Mouse (Mus musculus) midbrain, embryonic 14.5 days (tissue): ENCODE data around the gene Golph3. TPM values are rescaled to one million over a fixed set of nuclear protein-coding genes. Genes with fewer than 3 reads are reported as not detected.
"Not testable (repeated sequence)": the region's sequence is repeated elsewhere in the genome, so short reads cannot be mapped to it uniquely, and the experiment has no call there.

Experiments used
- ATAC-seq: fragments of 200-750 bp; cut with Nextera tagmentation; 2 replicates; pipeline ENCODE4 v1.8.0; 2017; ENCODE audit warnings: moderate number of reproducible peaks, moderate library complexity; ENCODE audit not compliant: low FRiP score, low TSS enrichment
- DNase-seq: peaks from one replicate; pipeline ENCODE4 v3.0.0-alpha.2; 2015
- H3K27ac ChIP-seq: fragments of 300-500 bp; sonication (generic); replicated peaks from 2 replicates; pipeline ENCODE4 v1.5.1; 2014; ENCODE audit warnings: mild to moderate bottlenecking, low read depth, low read length, moderate library complexity
- H3K27me3 ChIP-seq: fragments of 300-500 bp; sonication (generic); 2 replicates; pipeline ENCODE4 v1.6.1; 2014; ENCODE audit warnings: low read length, control low read depth, mixed read lengths; ENCODE audit not compliant: control insufficient read depth, insufficient read depth
- H3K36me3 ChIP-seq: fragments of 300-500 bp; sonication (generic); 2 replicates; pipeline ENCODE4 v1.6.1; 2014; ENCODE audit warnings: low read length, control low read depth; ENCODE audit not compliant: control insufficient read depth, insufficient read depth
- H3K4me1 ChIP-seq: fragments of 300-500 bp; sonication (generic); 2 replicates; pipeline ENCODE4 v1.6.1; 2014; ENCODE audit warnings: mild to moderate bottlenecking, antibody characterized with exemption, low read length, control low read depth; ENCODE audit not compliant: control insufficient read depth, insufficient read depth
- H3K4me2 ChIP-seq: fragments of 300-500 bp; sonication (generic); 2 replicates; pipeline ENCODE4 v1.6.1; 2014; ENCODE audit warnings: mild to moderate bottlenecking, low read length, moderate library complexity
- H3K4me3 ChIP-seq: fragments of 300-500 bp; sonication (generic); replicated peaks from 2 replicates; pipeline ENCODE4 v1.5.1; 2014; ENCODE audit warnings: low read depth, low read length
- H3K9ac ChIP-seq: fragments of 300-500 bp; sonication (generic); replicated peaks from 2 replicates; pipeline ENCODE4 v1.6.1; 2014; ENCODE audit warnings: mild to moderate bottlenecking, low read length, moderate library complexity
- H3K9me3 ChIP-seq: fragments of 300-500 bp; sonication (generic); 2 replicates; pipeline ENCODE4 v1.6.1; 2016; ENCODE audit warnings: low read length, control low read depth, mixed read lengths; ENCODE audit not compliant: control insufficient read depth
- WGBS: fragments of 180-500 bp; shearing (Covaris S2); extraction: QIAGEN DNeasy Blood & Tissue Kit; methylation state at CpG from one replicate; pipeline ENCODE4 v1.1.7; 2014; 5-methylcytosine and 5-hydroxymethylcytosine counted together
- polyA plus RNA-seq: library from polyadenylated mRNA; unstranded; fragments of >200 nt; fragmentation: Nextera tagmentation; extraction: Ambion mirVana; gene quantifications from 2 replicates; pipeline ENCODE4 v1.2.1, GENCODE M21; 2014

Golph3 gene
- polyA plus RNA-seq, 1 experiment from 2014 or later = 88.2 TPM

GRCm38 (mm10) chr15:12366580-12367305, 45.5 kb downstream of the Golph3 start:
- peaks cover 20% of the 10 kb centered on the region for H3K4me1 ChIP-seq
- H3K9ac ChIP-seq, ATAC-seq, H3K4me2 ChIP-seq, H3K9me3 ChIP-seq, H3K27me3 ChIP-seq, H3K4me3 ChIP-seq, H3K36me3 ChIP-seq, DNase-seq: not testable (repeated sequence)
- 87% methylated on average over 11 of the region's 11 CpGs for WGBS
- H3K27ac ChIP-seq = peak overlapping the region; percentile 83

DNA sequence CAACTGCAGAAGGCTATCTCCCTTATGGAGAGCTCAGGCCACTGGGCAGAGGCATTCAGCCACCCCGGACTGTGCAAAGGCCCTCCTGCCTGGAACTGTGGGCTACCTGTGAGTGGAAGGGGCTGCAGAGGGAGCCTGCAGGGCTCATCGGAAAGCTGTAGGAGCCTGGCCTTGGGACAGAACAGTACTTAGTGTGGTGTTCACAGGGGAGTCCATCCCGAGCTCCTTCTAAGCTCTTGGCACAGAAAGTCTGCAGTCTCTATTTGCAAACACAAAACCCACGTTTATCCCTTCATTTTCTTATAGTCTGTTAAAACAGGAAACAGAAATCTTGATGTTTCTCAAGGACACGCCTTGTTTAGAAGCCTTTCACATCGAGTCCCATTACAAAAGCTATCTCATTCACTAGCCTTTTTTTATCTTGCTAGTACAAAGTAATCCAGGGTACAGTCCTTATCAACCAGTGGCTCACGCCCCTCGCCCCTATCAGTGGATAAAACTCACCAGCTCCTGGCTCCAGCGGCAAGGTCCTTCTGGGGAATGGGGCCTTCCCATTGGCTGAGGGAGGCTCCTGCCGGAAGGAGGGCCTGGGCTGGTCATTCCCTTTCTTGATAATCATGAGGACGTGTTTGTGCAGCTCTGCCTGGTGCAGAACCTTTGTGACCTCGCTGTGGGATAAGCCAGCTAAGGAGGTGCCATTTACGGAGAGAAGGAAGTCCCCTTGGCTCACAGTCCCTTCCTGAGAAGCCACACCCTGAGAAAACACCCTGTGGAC, 46.2 kb downstream of the Golph3 start:
- 60% methylated on average over 13 of the region's 13 CpGs for WGBS
- Histone ChIP-seq H3K27ac (no peak overlapping the region), H3K27me3 (no peaks in the 10 kb centered on the region), H3K4me2 (no peak overlapping the region), H3K4me1 (peaks cover 20% of the 10 kb centered on the region), H3K9me3 (no peaks in the 10 kb centered on the region), H3K4me3 (no peak overlapping the region), H3K36me3 (no peaks in the 10 kb centered on the region), H3K9ac (no peak overlapping the region)
- ATAC-seq (no peak), DNase-seq (no peak)

DNA sequence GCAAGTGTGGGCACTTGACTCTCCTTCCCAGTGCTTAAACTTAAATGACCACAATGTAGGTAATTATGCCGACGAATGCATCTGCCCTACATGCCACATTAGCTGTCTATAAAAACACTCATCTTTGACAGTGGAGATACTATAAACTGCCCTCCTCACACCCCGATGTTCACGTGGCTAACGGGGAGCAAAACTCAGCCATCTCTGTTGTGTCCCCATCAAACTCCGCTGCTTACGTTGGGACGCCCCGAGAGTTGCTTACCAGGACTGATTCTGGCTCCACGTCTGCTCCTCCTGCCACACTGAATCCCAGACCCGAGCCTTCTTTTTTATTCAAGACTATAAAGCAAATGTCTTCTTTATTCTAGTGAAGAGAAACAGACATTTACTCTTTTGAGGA, 47.1 kb downstream of the Golph3 start:
- Histone ChIP-seq H3K27me3 (no peaks in the 10 kb centered on the region), H3K4me3 (no peak overlapping the region), H3K9me3 (no peaks in the 10 kb centered on the region), H3K4me2 (no peak overlapping the region), H3K36me3 (no peaks in the 10 kb centered on the region), H3K9ac (no peak overlapping the region), H3K4me1 (peaks cover 20% of the 10 kb centered on the region), H3K27ac (no peak overlapping the region)
- 78% methylated on average over 11 of the region's 11 CpGs for WGBS
- DNase-seq = no peak
- ATAC-seq = no peak

DNA sequence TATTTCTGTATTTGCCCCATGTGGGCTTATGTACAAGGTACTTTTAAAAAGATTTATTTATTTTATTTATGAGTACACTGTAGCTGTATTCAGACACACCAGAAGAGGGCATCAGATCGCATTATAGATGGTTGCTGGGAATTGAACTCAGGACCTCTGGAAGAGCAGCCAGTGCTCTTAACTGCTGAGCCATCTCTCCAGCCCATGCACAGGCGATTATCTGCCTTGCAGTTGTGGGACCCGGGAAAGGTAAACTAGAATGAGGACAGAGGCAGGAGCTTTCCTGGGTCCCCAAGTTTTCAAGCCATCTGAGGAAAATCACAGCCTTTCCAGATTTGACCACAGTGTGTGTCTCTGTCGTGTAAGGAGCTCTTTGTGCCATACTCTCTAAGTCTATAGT, 47.6 kb downstream of the Golph3 start:
- no peak overlapping the region for H3K27ac ChIP-seq

GRCm38 (mm10) chr15:12370096-12370495, 48.8 kb downstream of the Golph3 start:
- no peak overlapping the region for H3K4me3 ChIP-seq
- H3K9me3 ChIP-seq = no peaks in the 10 kb centered on the region
- ATAC-seq = no peak
- no peaks in the 10 kb centered on the region for H3K27me3 ChIP-seq
- no peak overlapping the region for H3K9ac ChIP-seq
- DNase-seq = no peak
- H3K36me3 ChIP-seq = 0 out of 2 replicates have a peak, but pooled peaks cover 3% of the 10 kb centered on the region
- no peak overlapping the region for H3K27ac ChIP-seq
- H3K4me1 ChIP-seq = peaks cover 20% of the 10 kb centered on the region
- H3K4me2 ChIP-seq = no peak overlapping the region
- WGBS = 92% methylated on average over 3 of the region's 3 CpGs

More for the DNA sequence above, 47.6 kb downstream of the Golph3 start:
- H3K9ac ChIP-seq = no peak overlapping the region
- peaks cover 20% of the 10 kb centered on the region for H3K4me1 ChIP-seq
- WGBS = 88% methylated on average over 4 of the region's 4 CpGs
- H3K27me3 ChIP-seq = no peaks in the 10 kb centered on the region
- no peak for DNase-seq
- H3K9me3 ChIP-seq = no peaks in the 10 kb centered on the region
- ATAC-seq = no peak
- H3K4me2 ChIP-seq = no peak overlapping the region
- H3K4me3 ChIP-seq = no peak overlapping the region
- 0 out of 2 replicates have a peak, but pooled peaks cover under 1% of the 10 kb centered on the region for H3K36me3 ChIP-seq

DNA sequence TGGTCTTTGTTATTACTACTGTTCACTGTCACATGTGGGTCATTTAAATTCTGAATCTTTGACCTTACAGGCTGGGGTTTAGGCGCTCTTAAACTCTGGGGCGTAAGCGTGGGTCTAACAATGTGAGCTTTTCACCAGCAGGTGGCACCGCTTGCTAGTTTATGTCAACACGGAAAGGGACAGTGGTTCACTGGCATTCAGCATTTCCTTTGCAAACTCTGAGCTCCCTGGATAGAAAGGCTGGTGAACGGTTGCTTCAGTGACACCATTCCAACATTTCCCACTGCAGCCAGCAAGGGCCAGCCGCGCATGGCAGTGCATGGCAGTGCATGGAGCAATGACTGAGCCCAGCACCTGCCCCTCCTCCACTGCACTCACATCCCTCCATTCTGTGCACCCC, 49.9 kb downstream of the Golph3 start:
- ATAC-seq (peak; percentile 61), DNase-seq (peak; percentile 93)
- 4% methylated on average over 8 of the region's 8 CpGs for WGBS
- Histone ChIP-seq H3K4me3 (no peak overlapping the region), H3K27me3 (no peaks in the 10 kb centered on the region), H3K36me3 (0 out of 2 replicates have a peak, but pooled peaks cover 3% of the 10 kb centered on the region), H3K4me2 (no peak overlapping the region), H3K9ac (no peak overlapping the region), H3K4me1 (peaks cover 19% of the 10 kb centered on the region), H3K9me3 (no peaks in the 10 kb centered on the region), H3K27ac (no peak overlapping the region)

- H3K36me3 ChIP-seq = 0 out of 2 replicates have a peak, but pooled peaks cover 3% of the 10 kb centered on the region
- no peak overlapping the region for H3K4me3 ChIP-seq
- H3K27me3 ChIP-seq = no peaks in the 10 kb centered on the region
- peaks cover 9% of the 10 kb centered on the region for H3K4me1 ChIP-seq
- DNase-seq (no peak), ATAC-seq (no peak)
- WGBS = 89% methylated on average over 14 of the region's 14 CpGs
- no peak overlapping the region for H3K27ac ChIP-seq
- no peak overlapping the region for H3K9ac ChIP-seq
- no peaks in the 10 kb centered on the region for H3K9me3 ChIP-seq
- no peak overlapping the region for H3K4me2 ChIP-seq
Measured at GRCm38 (mm10) chr15:12373496-12373895, 52.2 kb downstream of the Golph3 start.

GRCm38 (mm10) chr15:12373918-12374317, 52.7 kb downstream of the Golph3 start:
- Histone ChIP-seq H3K27ac (no peak overlapping the region), H3K9me3 (no peaks in the 10 kb centered on the region), H3K9ac (no peak overlapping the region), H3K4me3 (no peak overlapping the region), H3K4me2 (no peak overlapping the region), H3K4me1 (peaks cover 9% of the 10 kb centered on the region), H3K36me3 (0 out of 2 replicates have a peak, but pooled peaks cover 3% of the 10 kb centered on the region), H3K27me3 (no peaks in the 10 kb centered on the region)
- no peak for ATAC-seq
- 83% methylated on average over 6 of the region's 6 CpGs for WGBS
- no peak for DNase-seq
